Mouse (Mus musculus) lung, adult 2 months (tissue): ENCODE measurements at regions not wholly inside any gene's neighbourhood (a gene's known extent, or its start where the extent isn't known, plus 50 kb on each side); places are given as distances from the start of the nearest gene placed in this dataset.

Experiments
- CTCF ChIP-seq: fragments of 200-500 bp; IDR thresholded peaks from 2 replicates; pipeline ENCODE4 v1.5.1; 2011; ENCODE audit warnings: mild to moderate bottlenecking, low read length, control low read depth; ENCODE audit not compliant: insufficient read depth
- POLR2A ChIP-seq: fragments of 200-500 bp; IDR thresholded peaks from 2 replicates; pipeline ENCODE4 v1.6.1; 2011; ENCODE audit warnings: low read depth, mild to moderate bottlenecking, control low read depth, low read length, borderline replicate concordance; ENCODE audit errors: extremely low read depth

DNA sequence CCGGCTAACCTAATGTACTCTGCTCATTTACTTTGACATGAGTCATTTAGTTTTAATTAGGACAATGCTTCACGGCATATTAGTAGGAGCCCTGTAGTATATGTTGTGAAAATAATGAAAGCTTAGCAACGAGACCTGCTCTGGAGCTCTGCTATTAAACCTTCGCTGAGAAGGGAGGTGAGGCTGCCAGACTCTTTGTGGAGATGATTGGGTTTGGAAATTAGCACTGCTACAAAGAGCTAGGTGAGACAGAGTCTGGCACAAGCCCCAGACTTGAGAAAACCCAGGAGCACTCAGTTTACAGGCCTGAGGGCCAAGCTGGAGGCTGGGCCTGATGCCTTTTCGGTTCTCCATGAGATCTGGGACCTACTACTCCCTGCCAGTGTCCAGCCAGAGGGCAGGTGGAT is 72.3 kb upstream of the Cacna1e start:
- TF ChIP-seq POLR2A, result no peak
- TF ChIP-seq CTCF, result no peak
